Mouse (Mus musculus): ENCODE data around the gene Snx14. TPM values are rescaled to one million over a fixed set of nuclear protein-coding genes. Genes with fewer than 3 reads are reported as not detected.

Gene Snx14
- total and polyA plus RNA-seq, 3 experiments: 11.1 to 83.1 (median 16.9) TPM

DNA sequence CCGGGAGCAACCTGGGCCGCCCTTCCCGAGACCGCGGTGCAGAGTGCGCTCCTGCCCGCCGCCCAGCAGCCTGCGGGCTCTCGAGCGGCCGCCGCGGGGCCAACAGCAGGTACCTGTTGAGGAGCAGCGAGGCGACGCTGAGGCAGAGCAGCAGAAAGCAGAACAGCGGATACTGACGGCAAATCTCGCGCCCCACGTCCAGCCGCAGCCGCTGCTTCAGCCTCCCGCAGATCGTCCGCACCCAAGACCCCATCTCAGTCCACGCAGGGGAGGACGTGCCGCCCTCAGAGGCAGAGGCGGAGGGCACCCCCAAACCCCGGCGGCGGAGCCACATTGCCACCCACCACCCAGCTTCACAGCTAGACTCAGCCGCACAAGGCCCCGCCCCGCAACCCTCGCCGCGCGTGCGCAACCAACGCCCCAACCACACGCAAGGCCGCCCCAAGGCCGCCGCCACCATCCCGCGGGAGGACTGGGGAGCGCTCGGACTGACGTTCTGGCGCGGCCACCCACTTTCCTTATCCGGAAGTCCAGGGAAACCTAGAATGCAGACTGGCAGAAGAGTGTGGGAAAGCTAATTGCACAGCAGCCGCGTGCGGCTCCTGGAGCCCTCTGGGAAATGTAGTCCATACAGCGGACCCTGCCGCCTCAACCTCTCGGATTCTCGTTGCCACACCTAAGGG is at the start of gene Snx14 (continued):
- TF ChIP-seq USF2 (IDR thresholded peaks at IDR 0.05; ENCODE audit: borderline replicate concordance in 1 of 2, insufficient read depth in 1 of 2, low read depth in 1 of 2, low read length in 2 of 2): no peak
- TF ChIP-seq MAFK (IDR thresholded peaks at IDR 0.05; ENCODE audit: borderline replicate concordance, low read depth, low read length): no peak
- TF ChIP-seq MEF2A (IDR thresholded peaks at IDR 0.05; ENCODE audit: extremely low read depth, insufficient replicate concordance, low read depth, low read length, poor library complexity, severe bottlenecking): no peak
- no peak for TF ChIP-seq SMC3 (IDR thresholded peaks at IDR 0.05; ENCODE audit: low read depth, low read length)
- peak; percentile 69; the same call in 1 of the 2 replicates for TF ChIP-seq ZMIZ1 (IDR thresholded peaks at IDR 0.05; ENCODE audit: low read depth, low read length)

DNA sequence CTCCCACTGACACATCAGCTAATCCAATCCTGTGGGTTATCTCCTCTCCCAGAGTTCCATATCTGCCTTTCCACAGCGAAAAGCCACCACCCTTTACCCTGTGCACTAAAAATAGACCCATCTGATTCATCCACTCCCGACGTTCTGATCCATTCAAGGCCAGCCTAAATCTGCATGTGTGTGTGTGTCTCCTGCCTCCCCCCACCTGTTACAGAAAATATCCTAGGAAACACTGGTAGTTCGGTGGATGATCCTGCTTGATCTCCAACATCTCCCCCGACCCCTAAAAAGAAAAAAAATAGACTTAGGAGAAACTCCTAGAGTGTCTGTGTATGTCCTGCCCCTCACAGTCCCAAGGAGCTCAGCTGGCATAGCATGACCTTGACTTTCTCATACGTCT is 45.8 kb upstream of the Snx14 start:
- TF ChIP-seq USF2 (IDR thresholded peaks at IDR 0.05; ENCODE audit: borderline replicate concordance in 1 of 2, insufficient read depth in 1 of 2, low read depth in 1 of 2, low read length in 2 of 2) (no peak), ZMIZ1 (IDR thresholded peaks at IDR 0.05; ENCODE audit: low read depth, low read length) (no peak), TCF12 (IDR thresholded peaks at IDR 0.05; ENCODE audit: low read depth, low read length) (no peak), POLR2AphosphoS2 (IDR thresholded peaks at IDR 0.05; ENCODE audit: low read length) (no peak), GATA1 (IDR thresholded peaks at IDR 0.05; ENCODE audit: low read depth, low read length) (no peak), USF1 (IDR thresholded peaks at IDR 0.05; ENCODE audit: low read depth, low read length) (no peak), ZNF384 (IDR thresholded peaks at IDR 0.05; ENCODE audit: low read depth, low read length) (no peak), CHD2 (IDR thresholded peaks at IDR 0.05; ENCODE audit: low read length) (no peak)
- no peak overlapping the region for H3K27ac ChIP-seq (ENCODE audit: control insufficient read depth, low read depth, low read length)

GRCm38 (mm10) chr9:88482829-88483396 is 44.2 kb upstream of the Snx14 start:
- Histone ChIP-seq H3K27me3 (ENCODE audit: control insufficient read depth in 1 of 2, insufficient read depth in 2 of 2, low read length in 2 of 2) (peaks cover 0 to 6% of the 10 kb centered on the region in 2 experiments; a peak in 2 of 4 replicates), H3K4me3 (ENCODE audit: control insufficient read depth in 1 of 2, insufficient read depth in 1 of 2, low read depth in 2 of 2, low read length in 2 of 2) (peak overlapping the region; percentile 72 to 86), H3K79me2 (ENCODE audit: control insufficient read depth, insufficient read depth, low read length, poor library complexity) (peaks cover 35% of the 10 kb centered on the region), H3K9me3 (replicated peaks; ENCODE audit: insufficient read depth, low read length) (no peaks in the 10 kb centered on the region), H3K27ac (ENCODE audit: control insufficient read depth, low read depth, low read length) (peak overlapping the region; percentile 61), H3K36me3 (ENCODE audit: control insufficient read depth in 1 of 2, insufficient read depth in 2 of 2, low read length in 2 of 2) (peaks cover 11 to 28% of the 10 kb centered on the region in 2 experiments), H3K4me1 (ENCODE audit: control insufficient read depth in 1 of 2, insufficient read depth in 2 of 2, low read length in 2 of 2) (peaks cover 4 to 8% of the 10 kb centered on the region in 2 experiments; a peak in 2 of 4 replicates), H3K9ac (ENCODE audit: control insufficient read depth, low read depth, low read length, poor library complexity, severe bottlenecking) (peak overlapping the region; percentile 80)
- DNase-seq (ENCODE audit: low read depth, low spot score): peak; percentile 72
- TF ChIP-seq TCF12 (IDR thresholded peaks at IDR 0.05; ENCODE audit: low read depth, low read length) (no peak), RCOR1 (IDR thresholded peaks at IDR 0.05; ENCODE audit: low read depth, low read length) (peak; percentile 26; the same call in 1 of the 2 replicates), ELF1 (IDR thresholded peaks at IDR 0.05; ENCODE audit: low read depth, low read length) (no peak), CHD2 (IDR thresholded peaks at IDR 0.05; ENCODE audit: low read length) (no peak), E2F4 (IDR thresholded peaks at IDR 0.05; ENCODE audit: borderline replicate concordance, low read depth, low read length) (0 out of 2 replicates have a peak, but pooled peaks have one; percentile 51), HCFC1 (IDR thresholded peaks at IDR 0.05; ENCODE audit: low read depth, low read length) (no peak), SMC3 (IDR thresholded peaks at IDR 0.05; ENCODE audit: low read depth, low read length) (no peak), POLR2A (IDR thresholded peaks at IDR 0.05; ENCODE audit: control insufficient read depth in 1 of 2, insufficient read depth in 1 of 2, low read depth in 1 of 2, low read length in 2 of 2, poor library complexity in 1 of 2) (0 out of 4 replicates have a peak, but pooled peaks of 1 of the 2 experiments have one; percentile 12), GATA1 (IDR thresholded peaks at IDR 0.05; ENCODE audit: low read depth, low read length) (no peak), BHLHE40 (IDR thresholded peaks at IDR 0.05; ENCODE audit: borderline replicate concordance, low read depth, low read length) (peak; percentile 43; the same call in 1 of the 2 replicates), CTCF (IDR thresholded peaks at IDR 0.05 in 2 of 3, conservative IDR thresholded peaks at IDR 0.05 in 1 of 3; ENCODE audit: control insufficient read depth in 1 of 3, insufficient read depth in 1 of 3, low read depth in 2 of 3, low read length in 3 of 3, poor library complexity in 1 of 3, severe bottlenecking in 1 of 3) (no peak), NRF1 (IDR thresholded peaks at IDR 0.05; ENCODE audit: insufficient read depth, low read depth, low read length, poor library complexity, severe bottlenecking) (no peak), ZKSCAN1 (IDR thresholded peaks at IDR 0.05; ENCODE audit: low read depth, low read length) (no peak), ZNF384 (IDR thresholded peaks at IDR 0.05; ENCODE audit: low read depth, low read length) (no peak), NELFE (IDR thresholded peaks at IDR 0.05; ENCODE audit: low read depth, low read length) (no peak), MAX (IDR thresholded peaks at IDR 0.05; ENCODE audit: low read length) (no peak; the same call in 1 of the 2 replicates), MYB (IDR thresholded peaks at IDR 0.05; ENCODE audit: low read depth, low read length) (no peak), RAD21 (IDR thresholded peaks at IDR 0.05; ENCODE audit: low read depth, low read length) (no peak), UBTF (IDR thresholded peaks at IDR 0.05; ENCODE audit: borderline replicate concordance, insufficient read depth, low read depth, low read length) (no peak)

More for the DNA sequence above, 45.8 kb upstream of the Snx14 start:
- peaks cover 4 to 5% of the 10 kb centered on the region in 2 experiments; a peak in 1 of 4 replicates for H3K4me1 ChIP-seq (ENCODE audit: control insufficient read depth in 1 of 2, insufficient read depth in 2 of 2, low read length in 2 of 2)
- no peaks in the 10 kb centered on the region for H3K9me3 ChIP-seq (replicated peaks; ENCODE audit: insufficient read depth, low read length)
- H3K27me3 ChIP-seq (ENCODE audit: control insufficient read depth in 1 of 2, insufficient read depth in 2 of 2, low read length in 2 of 2): peaks cover 0 to 6% of the 10 kb centered on the region in 2 experiments; a peak in 2 of 4 replicates
- H3K9ac ChIP-seq (ENCODE audit: control insufficient read depth, low read depth, low read length, poor library complexity, severe bottlenecking): no peak overlapping the region
- DNase-seq (ENCODE audit: low read depth, low spot score): no peak
- no peak overlapping the region for H3K4me3 ChIP-seq (ENCODE audit: control insufficient read depth in 1 of 2, insufficient read depth in 1 of 2, low read depth in 2 of 2, low read length in 2 of 2)
- peaks cover 0 to 16% of the 10 kb centered on the region in 2 experiments; a peak in 3 of 4 replicates for H3K36me3 ChIP-seq (ENCODE audit: control insufficient read depth in 1 of 2, insufficient read depth in 2 of 2, low read length in 2 of 2)
- H3K79me2 ChIP-seq (ENCODE audit: control insufficient read depth, insufficient read depth, low read length, poor library complexity): peaks cover 28% of the 10 kb centered on the region
